Mouse (Mus musculus) hindbrain, embryonic 12.5 days (tissue): ENCODE data around the gene Ube2o. TPM values are rescaled to one million over a fixed set of nuclear protein-coding genes. Genes with fewer than 3 reads are reported as not detected.

ENCODE experiments used
- ATAC-seq: fragments of 200-750 bp; cut with Nextera tagmentation; 2 replicates; pipeline ENCODE4 v1.8.0; 2017; ENCODE audit warnings: moderate TSS enrichment; ENCODE audit not compliant: low FRiP score
- H3K27ac ChIP-seq: fragments of 300-500 bp; sonication (generic); 2 replicates; pipeline ENCODE4 v1.5.1; 2016; ENCODE audit warnings: mild to moderate bottlenecking
- H3K27me3 ChIP-seq: fragments of 300-500 bp; sonication (generic); 2 replicates; pipeline ENCODE4 v1.6.1; 2016; ENCODE audit warnings: mild to moderate bottlenecking
- H3K36me3 ChIP-seq: fragments of 300-500 bp; sonication (generic); 2 replicates; pipeline ENCODE4 v1.6.1; 2016; ENCODE audit warnings: mild to moderate bottlenecking
- H3K4me1 ChIP-seq: fragments of 300-500 bp; sonication (generic); 2 replicates; pipeline ENCODE4 v1.6.1; 2016
- H3K4me2 ChIP-seq: fragments of 300-500 bp; sonication (generic); replicated peaks from 2 replicates; pipeline ENCODE4 v1.6.1; 2016; ENCODE audit warnings: mild to moderate bottlenecking
- H3K4me3 ChIP-seq: fragments of 300-500 bp; sonication (generic); 2 replicates; pipeline ENCODE4 v1.5.1; 2016; ENCODE audit warnings: mild to moderate bottlenecking
- H3K9ac ChIP-seq: fragments of 300-500 bp; sonication (generic); 2 replicates; pipeline ENCODE4 v1.6.1; 2016; ENCODE audit warnings: mild to moderate bottlenecking, moderate library complexity
- H3K9me3 ChIP-seq: fragments of 300-500 bp; sonication (generic); replicated peaks from 2 replicates; pipeline ENCODE4 v1.6.1; 2016; ENCODE audit warnings: mild to moderate bottlenecking
- WGBS: fragments of 180-500 bp; shearing (Covaris S2); methylation state at CpG from one replicate; pipeline ENCODE4 v1.1.7; 2016; 5-methylcytosine and 5-hydroxymethylcytosine counted together
- polyA plus RNA-seq: library from polyadenylated mRNA; unstranded; fragments of >200 nt; fragmentation: Nextera tagmentation; extraction: Ambion mirVana; gene quantifications from 2 replicates; pipeline ENCODE4 v1.2.1, GENCODE M21; 2016

The Ube2o gene
- 23.6 and 27.6 TPM in 2 replicates for polyA plus RNA-seq

GRCm38 (mm10) chr11:116581376-116581814, at the start of gene Ube2o:
Ube2o (minus strand) TSS chr11:116581447.
- Histone ChIP-seq H3K4me3 (peak within 1 kb of the TSS; percentile 96), H3K4me1 (peaks cover 29% of the 10 kb centered on the region), H3K36me3 (no peaks in the 10 kb centered on the region), H3K9me3 (no peaks in the 10 kb centered on the region), H3K4me2 (peak within 1 kb of the TSS; percentile 54), H3K27ac (peak within 1 kb of the TSS; percentile 93), H3K27me3 (no peaks in the 10 kb centered on the region), H3K9ac (peak within 1 kb of the TSS; percentile 92)
- ATAC-seq: peak; percentile 85
- WGBS: 2% methylated on average over 41 of the region's 51 CpGs

DNA sequence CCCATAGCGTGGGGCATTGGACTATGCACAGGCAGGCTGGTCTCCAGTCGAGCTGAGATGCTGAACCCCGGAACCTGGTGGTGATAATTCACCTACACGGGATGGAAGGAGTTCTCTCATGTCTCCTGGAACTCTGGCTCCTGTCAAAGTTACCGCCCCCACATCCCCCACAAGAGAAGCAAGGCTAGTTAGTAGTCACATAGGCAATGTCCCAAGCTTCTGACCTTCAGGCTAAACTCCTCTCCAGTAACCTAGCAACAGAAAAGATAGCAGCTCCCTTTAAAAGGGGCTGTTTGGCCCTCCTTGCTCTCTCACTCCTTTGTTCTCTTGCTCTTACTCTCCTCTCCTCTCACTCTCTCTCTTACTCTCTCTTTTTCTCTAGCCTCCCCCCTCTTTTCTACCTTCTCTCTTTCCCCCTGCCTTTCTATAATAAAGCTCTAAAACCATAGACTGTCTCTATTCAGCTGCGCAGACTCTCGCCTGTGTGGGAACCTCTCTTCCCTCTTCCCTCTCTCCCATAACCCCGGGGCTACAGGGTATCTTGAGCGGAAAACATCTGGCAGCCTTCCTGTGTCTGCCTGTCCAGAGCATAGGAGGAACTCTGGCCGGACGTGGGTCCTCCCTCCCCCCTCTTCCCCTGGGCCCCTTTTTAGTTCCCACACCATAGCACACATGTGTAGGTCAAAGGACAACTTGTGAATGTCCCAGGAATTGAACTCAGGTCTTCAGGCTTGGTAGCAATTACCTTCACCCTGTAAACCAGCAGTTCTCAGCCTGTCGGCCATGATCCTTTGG, 49.1 kb upstream of the Ube2o start:
- Histone ChIP-seq H3K4me1 (peaks cover 6% of the 10 kb centered on the region; the same call in 1 of the 2 replicates), H3K9ac (0 out of 2 replicates have a peak overlapping the region, but pooled peaks have one; percentile 15), H3K4me3 (no peak overlapping the region), H3K36me3 (no peaks in the 10 kb centered on the region), H3K27ac (no peak overlapping the region), H3K9me3 (no peaks in the 10 kb centered on the region), H3K4me2 (no peak overlapping the region), H3K27me3 (0 out of 2 replicates have a peak, but pooled peaks cover 5% of the 10 kb centered on the region)
- no peak for ATAC-seq
- 60% methylated on average over 12 of the region's 12 CpGs for WGBS

- no peak overlapping the region for H3K4me3 ChIP-seq
- 93% methylated on average over 6 of the region's 6 CpGs for whole genome bisulfite sequencing
- peaks cover 14% of the 10 kb centered on the region for H3K27me3 ChIP-seq
- no peak overlapping the region for H3K27ac ChIP-seq
- H3K36me3 ChIP-seq: no peaks in the 10 kb centered on the region
- no peak overlapping the region for H3K9ac ChIP-seq
- ATAC-seq: no peak
- H3K4me1 ChIP-seq: peaks cover 7% of the 10 kb centered on the region; the same call in 1 of the 2 replicates
- H3K9me3 ChIP-seq: no peaks in the 10 kb centered on the region
- no peak overlapping the region for H3K4me2 ChIP-seq
These were observed 48.2 kb upstream of the Ube2o start for GRCm38 (mm10) chr11:116629472-116629871.

- H3K4me1 ChIP-seq: peaks cover 14% of the 10 kb centered on the region
- no peak overlapping the region for H3K4me2 ChIP-seq
- no peak overlapping the region for H3K27ac ChIP-seq
- H3K27me3 ChIP-seq: peaks cover 22% of the 10 kb centered on the region
- peak; percentile 38; the same call in 1 of the 2 replicates for ATAC-seq
- H3K4me3 ChIP-seq: no peak overlapping the region
- 58% methylated on average over 9 of the region's 9 CpGs for WGBS
- no peaks in the 10 kb centered on the region for H3K36me3 ChIP-seq
- H3K9ac ChIP-seq: no peak overlapping the region
- no peaks in the 10 kb centered on the region for H3K9me3 ChIP-seq
These were observed 47.5 kb upstream of the Ube2o start for GRCm38 (mm10) chr11:116628712-116629111.

GRCm38 (mm10) chr11:116627072-116628020, 46.1 kb upstream of the Ube2o start:
- Histone ChIP-seq H3K27ac (no peak overlapping the region), H3K9ac (no peak overlapping the region), H3K36me3 (no peaks in the 10 kb centered on the region), H3K27me3 (peaks cover 35% of the 10 kb centered on the region), H3K4me2 (no peak overlapping the region), H3K4me3 (no peak overlapping the region), H3K9me3 (no peaks in the 10 kb centered on the region), H3K4me1 (peaks cover 19% of the 10 kb centered on the region)
- no peak for ATAC-seq
- 36% methylated on average over 10 of the region's 10 CpGs for WGBS

GRCm38 (mm10) chr11:116626299-116627071, 45.2 kb upstream of the Ube2o start, which contains the start of gene Rhbdf2:
Rhbdf2 (minus strand) TSS chr11:116627019.
- Histone ChIP-seq H3K27me3 (peaks cover 43% of the 10 kb centered on the region), H3K4me2 (no peak within 1 kb of the TSS), H3K36me3 (no peaks in the 10 kb centered on the region), H3K27ac (no peak within 1 kb of the TSS), H3K4me3 (no peak within 1 kb of the TSS), H3K9me3 (no peaks in the 10 kb centered on the region), H3K4me1 (peaks cover 23% of the 10 kb centered on the region), H3K9ac (no peak within 1 kb of the TSS)
- 73% methylated on average over 10 of the region's 10 CpGs for WGBS
- no peak for ATAC-seq

DNA sequence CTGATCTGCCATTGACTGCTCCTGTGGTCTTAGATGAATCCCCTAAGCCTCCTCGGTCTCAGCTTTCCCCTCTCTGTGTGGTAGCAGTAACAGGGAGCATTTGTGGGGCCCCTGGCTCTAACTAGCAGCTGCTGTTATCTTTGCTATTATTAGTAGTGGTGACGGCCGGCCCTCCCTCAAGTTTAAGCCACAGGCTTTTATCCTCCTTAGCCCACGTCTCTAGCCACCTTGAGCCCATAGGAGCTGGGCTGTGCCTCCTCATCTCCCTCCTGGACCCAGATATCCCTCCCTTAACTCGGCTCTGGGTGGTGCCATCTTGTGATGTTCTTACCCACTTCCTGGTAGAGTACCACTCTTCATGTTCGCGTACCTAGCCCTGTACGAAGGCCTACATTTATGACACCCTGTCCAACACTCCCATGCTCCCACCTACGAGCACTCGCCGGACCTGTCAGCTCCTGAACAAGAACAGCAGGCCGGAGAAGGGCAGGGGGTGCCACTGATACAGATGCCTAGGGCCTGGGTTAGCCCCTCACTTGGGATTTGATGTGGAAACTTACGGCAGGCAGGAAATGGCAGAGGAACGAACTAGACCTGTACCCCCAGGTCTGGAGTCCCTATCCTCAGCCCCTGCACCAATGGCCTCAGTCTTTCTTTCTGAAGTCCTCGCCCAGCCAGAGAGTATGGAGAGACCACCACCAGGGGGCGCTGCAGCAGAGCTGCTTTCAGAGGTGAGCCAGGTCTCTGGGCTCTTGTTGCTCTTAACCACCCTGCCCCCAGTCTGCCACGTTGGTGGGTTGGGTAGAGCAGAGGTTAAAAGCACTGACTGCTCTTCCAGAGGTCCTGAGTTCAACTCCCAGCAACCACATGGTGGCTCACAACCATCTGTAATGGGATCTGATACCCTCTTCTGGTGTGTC, 44.1 kb upstream of the Ube2o start:
- 75% methylated on average over 17 of the region's 17 CpGs for WGBS
- no peak overlapping the region for H3K27ac ChIP-seq
- H3K4me2 ChIP-seq: no peak overlapping the region
- peaks cover 51% of the 10 kb centered on the region for H3K27me3 ChIP-seq
- peaks cover 31% of the 10 kb centered on the region for H3K4me1 ChIP-seq
- no peaks in the 10 kb centered on the region for H3K9me3 ChIP-seq
- H3K4me3 ChIP-seq: no peak overlapping the region
- H3K36me3 ChIP-seq: no peaks in the 10 kb centered on the region
- no peak for ATAC-seq
- H3K9ac ChIP-seq: no peak overlapping the region

GRCm38 (mm10) chr11:116624131-116624832, 43.0 kb upstream of the Ube2o start:
- Histone ChIP-seq H3K4me3 (peak overlapping the region; percentile 42), H3K27me3 (peaks cover 54% of the 10 kb centered on the region), H3K9ac (peak overlapping the region; percentile 47), H3K4me1 (peaks cover 38% of the 10 kb centered on the region), H3K4me2 (peak overlapping the region; percentile 56), H3K36me3 (no peaks in the 10 kb centered on the region), H3K9me3 (no peaks in the 10 kb centered on the region), H3K27ac (no peak overlapping the region)
- 13% methylated on average over 41 of the region's 42 CpGs for WGBS
- ATAC-seq: 0 out of 2 replicates have a peak, but pooled peaks have one; percentile 36

GRCm38 (mm10) chr11:116623281-116624124, 42.3 kb upstream of the Ube2o start:
- 6% methylated on average over 40 of the region's 40 CpGs for WGBS
- Histone ChIP-seq H3K9ac (peak overlapping the region; percentile 47), H3K36me3 (no peaks in the 10 kb centered on the region), H3K4me1 (peaks cover 41% of the 10 kb centered on the region), H3K4me2 (peak overlapping the region; percentile 56), H3K27ac (no peak overlapping the region), H3K9me3 (no peaks in the 10 kb centered on the region), H3K4me3 (peak overlapping the region; percentile 42), H3K27me3 (peaks cover 54% of the 10 kb centered on the region)
- 0 out of 2 replicates have a peak, but pooled peaks have one; percentile 27 for ATAC-seq
